Mouse (Mus musculus) lung, embryonic 14.5 days (tissue): ENCODE results near the gene Tnfrsf12a. TPM values are rescaled to one million over a fixed set of nuclear protein-coding genes. Genes with fewer than 3 reads are reported as not detected.

ENCODE experiments used
- ATAC-seq: fragments of 200-750 bp; cut with Nextera tagmentation; 2 replicates; pipeline ENCODE4 v1.8.0; 2017; ENCODE audit warnings: mild to moderate bottlenecking, moderate TSS enrichment, moderate library complexity; ENCODE audit not compliant: insufficient read depth
- DNase-seq: peaks from one replicate; pipeline ENCODE4 v3.0.0-alpha.2; 2015
- H3K27ac ChIP-seq: fragments of 300-500 bp; sonication (generic); 2 replicates; pipeline ENCODE4 v1.5.1; 2014; ENCODE audit warnings: low read depth, mild to moderate bottlenecking, moderate library complexity
- H3K27me3 ChIP-seq: fragments of 300-500 bp; sonication (generic); 2 replicates; pipeline ENCODE4 v1.6.1; 2014; ENCODE audit warnings: low read length, control low read depth; ENCODE audit not compliant: insufficient read depth
- H3K36me3 ChIP-seq: fragments of 300-500 bp; sonication (generic); 2 replicates; pipeline ENCODE4 v1.6.1; 2014; ENCODE audit warnings: control low read depth; ENCODE audit not compliant: insufficient read depth
- H3K4me1 ChIP-seq: fragments of 300-500 bp; sonication (generic); 2 replicates; pipeline ENCODE4 v1.6.1; 2014; ENCODE audit warnings: antibody characterized with exemption, control low read depth; ENCODE audit not compliant: insufficient read depth
- H3K4me2 ChIP-seq: fragments of 300-500 bp; sonication (generic); 2 replicates; pipeline ENCODE4 v1.6.1; 2014; ENCODE audit warnings: mild to moderate bottlenecking
- H3K4me3 ChIP-seq: fragments of 300-500 bp; sonication (generic); 2 replicates; pipeline ENCODE4 v1.5.1; 2014; ENCODE audit warnings: low read depth, low read length
- H3K9ac ChIP-seq: fragments of 300-500 bp; sonication (generic); 2 replicates; pipeline ENCODE4 v1.6.1; 2014
- H3K9me3 ChIP-seq: fragments of 300-500 bp; sonication (generic); 2 replicates; pipeline ENCODE4 v1.6.1; 2016; ENCODE audit warnings: low read depth, low read length, control low read depth
- CTCF ChIP-seq: IDR thresholded peaks from 2 replicates; pipeline ENCODE4 v1.5.1; 2016; ENCODE audit warnings: antibody characterized with exemption, low read depth
- WGBS: fragments of 180-500 bp; shearing (Covaris S2); extraction: QIAGEN DNeasy Blood & Tissue Kit; methylation state at CpG from one replicate; pipeline ENCODE4 v1.1.7; 2014; 5-methylcytosine and 5-hydroxymethylcytosine counted together
- polyA plus RNA-seq: library from polyadenylated mRNA; unstranded; fragments of >200 nt; fragmentation: Nextera tagmentation; extraction: Ambion mirVana; gene quantifications from 2 replicates; pipeline ENCODE4 v1.2.1, GENCODE M21; 2014

Tnfrsf12a gene
- 21.6 and 24.0 TPM in 2 replicates for polyA plus RNA-seq

GRCm38 (mm10) chr17:23677236-23677679 is at the start of gene Tnfrsf12a:
Gene Tnfrsf12a, minus strand, starts transcription at chr17:23677468.
- WGBS = under 1% methylated on average over 34 of the region's 34 CpGs
- no peak for TF ChIP-seq CTCF
- peak within 1 kb of the TSS; percentile 58 for H3K4me3 ChIP-seq
- peak within 1 kb of the TSS; percentile 82 for H3K27ac ChIP-seq
- peaks cover 40% of the 10 kb centered on the region for H3K27me3 ChIP-seq
- peak within 1 kb of the TSS; percentile 96 for H3K4me2 ChIP-seq
- DNase-seq = peak; percentile 93
- H3K36me3 ChIP-seq = 0 out of 2 replicates have a peak, but pooled peaks cover 7% of the 10 kb centered on the region
- peak; percentile 39 for ATAC-seq
- H3K4me1 ChIP-seq = peaks cover 9% of the 10 kb centered on the region; the same call in 1 of the 2 replicates
- peak within 1 kb of the TSS; percentile 64 for H3K9ac ChIP-seq
- no peaks in the 10 kb centered on the region for H3K9me3 ChIP-seq

DNA sequence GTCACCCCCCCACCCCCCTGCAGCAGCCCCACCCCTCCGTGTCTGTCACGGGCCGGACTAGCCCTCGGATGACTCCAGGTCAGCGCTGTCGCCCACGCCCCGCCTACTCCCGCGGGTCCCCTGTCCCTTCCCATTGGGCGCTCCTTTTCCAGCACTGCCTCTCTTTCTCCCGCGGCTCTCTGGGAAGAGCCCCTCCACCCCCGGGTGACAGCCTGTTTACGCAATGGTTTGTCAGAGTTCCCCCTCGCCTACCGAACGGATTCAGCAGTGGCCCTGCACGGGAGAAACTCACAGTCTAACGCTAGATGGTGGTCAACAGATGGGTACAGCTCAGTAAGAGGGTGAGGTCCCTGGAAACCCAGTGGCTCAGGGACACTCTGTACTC is 49.5 kb upstream of the Tnfrsf12a start:
- H3K9ac ChIP-seq = peak overlapping the region; percentile 74
- DNase-seq = peak; percentile 95
- WGBS = 0% methylated on average over 12 of the region's 20 CpGs
- H3K9me3 ChIP-seq = no peaks in the 10 kb centered on the region
- peak; percentile 46; the same call in 1 of the 2 replicates for TF ChIP-seq CTCF
- peak; percentile 94 for ATAC-seq
- no peaks in the 10 kb centered on the region for H3K27me3 ChIP-seq
- H3K36me3 ChIP-seq = no peaks in the 10 kb centered on the region
- H3K4me1 ChIP-seq = no peaks in the 10 kb centered on the region
- H3K4me2 ChIP-seq = peak overlapping the region; percentile 71
- H3K27ac ChIP-seq = peak overlapping the region; percentile 93
- H3K4me3 ChIP-seq = peak overlapping the region; percentile 77

GRCm38 (mm10) chr17:23725999-23726757 is 48.9 kb upstream of the Tnfrsf12a start, which contains the start of gene Pkmyt1:
Gene Pkmyt1, plus strand, starts transcription at chr17:23726336.
- DNase-seq = peak; percentile 99
- no peaks in the 10 kb centered on the region for H3K4me1 ChIP-seq
- TF ChIP-seq CTCF = no peak
- peak within 1 kb of the TSS; percentile 77 for H3K4me3 ChIP-seq
- peak; percentile 93 for ATAC-seq
- 1% methylated on average over 71 of the region's 73 CpGs for WGBS
- peak within 1 kb of the TSS; percentile 71 for H3K4me2 ChIP-seq
- no peaks in the 10 kb centered on the region for H3K9me3 ChIP-seq
- no peaks in the 10 kb centered on the region for H3K27me3 ChIP-seq
- H3K27ac ChIP-seq = peak within 1 kb of the TSS; percentile 93
- H3K9ac ChIP-seq = peak within 1 kb of the TSS; percentile 74
- H3K36me3 ChIP-seq = no peaks in the 10 kb centered on the region

DNA sequence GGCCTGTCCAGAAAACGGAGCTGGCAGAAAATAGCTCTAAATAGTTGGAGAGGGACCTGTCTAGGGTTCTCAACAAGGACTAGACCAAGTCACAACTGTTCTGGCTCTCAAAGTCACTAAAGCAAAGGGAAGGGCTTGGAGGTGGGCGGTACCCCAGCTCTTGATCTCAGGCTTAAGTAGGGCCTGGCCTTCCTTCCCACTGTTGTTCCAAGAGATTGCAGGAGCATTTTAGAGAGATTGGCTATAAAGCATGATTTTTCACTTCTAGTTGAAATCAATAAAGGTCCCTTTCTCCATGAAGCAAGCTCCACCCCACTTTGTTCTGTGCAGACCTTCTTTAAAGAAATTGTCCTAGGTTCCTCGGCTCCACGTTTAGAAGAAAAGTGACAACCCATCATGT is 48.2 kb upstream of the Tnfrsf12a start:
- Histone ChIP-seq H3K9me3 (no peaks in the 10 kb centered on the region), H3K4me2 (peak overlapping the region; percentile 71), H3K4me1 (no peaks in the 10 kb centered on the region), H3K36me3 (no peaks in the 10 kb centered on the region), H3K27me3 (no peaks in the 10 kb centered on the region), H3K4me3 (peak overlapping the region; percentile 77), H3K9ac (peak overlapping the region; percentile 60), H3K27ac (peak overlapping the region; percentile 83)
- no peak for TF ChIP-seq CTCF
- WGBS = 53% methylated on average over 4 of the region's 4 CpGs
- peak; percentile 17 for DNase-seq
- no peak for ATAC-seq

DNA sequence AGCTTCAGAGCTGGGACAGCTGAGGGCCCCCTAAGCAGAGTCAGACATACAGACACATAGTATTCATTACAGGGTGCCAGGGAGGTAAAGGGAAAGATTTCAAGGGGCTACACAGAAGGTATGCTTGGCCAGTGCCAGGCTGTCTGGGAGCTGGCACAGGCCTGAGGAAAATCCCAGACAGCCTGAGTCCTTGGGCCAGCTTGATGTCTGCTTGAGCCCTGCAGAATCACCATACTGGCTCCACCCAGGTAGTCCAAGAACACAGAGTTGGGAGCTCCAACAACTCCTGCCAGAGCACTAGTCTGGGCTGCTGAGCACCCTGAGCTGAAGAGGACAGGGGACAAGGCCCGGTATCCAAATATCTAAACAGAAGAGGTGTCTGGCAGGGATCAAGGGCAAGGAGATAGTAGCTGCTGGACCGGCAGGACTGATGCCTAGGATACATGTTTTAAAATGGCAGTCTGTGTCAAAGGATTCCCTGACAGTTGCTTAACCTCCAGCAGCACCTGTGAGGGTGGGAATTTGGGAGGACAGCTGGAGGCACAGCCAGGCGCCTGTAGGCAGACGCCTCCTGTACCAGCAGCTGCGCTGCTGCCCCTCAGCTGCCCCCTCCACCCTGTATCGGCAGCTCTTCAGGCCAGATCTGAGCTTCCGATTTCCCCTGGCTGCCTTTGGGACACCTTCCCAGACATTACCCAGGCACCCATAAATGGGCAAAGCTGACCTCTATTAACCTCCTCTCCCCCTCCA is 45.3 kb upstream of the Tnfrsf12a start, which contains the start of gene 1520401A03Rik:
Gene 1520401A03Rik (minus strand): TSS at position 408 of the 750 bp plus-strand sequence.
- WGBS = 39% methylated on average over 7 of the region's 7 CpGs
- no peak for ATAC-seq
- Histone ChIP-seq H3K9me3 (no peaks in the 10 kb centered on the region), H3K27ac (no peak within 1 kb of the TSS), H3K36me3 (no peaks in the 10 kb centered on the region), H3K4me2 (no peak within 1 kb of the TSS), H3K4me3 (no peak within 1 kb of the TSS), H3K4me1 (no peaks in the 10 kb centered on the region), H3K9ac (no peak within 1 kb of the TSS), H3K27me3 (no peaks in the 10 kb centered on the region)
- DNase-seq = no peak
- TF ChIP-seq CTCF = no peak

DNA sequence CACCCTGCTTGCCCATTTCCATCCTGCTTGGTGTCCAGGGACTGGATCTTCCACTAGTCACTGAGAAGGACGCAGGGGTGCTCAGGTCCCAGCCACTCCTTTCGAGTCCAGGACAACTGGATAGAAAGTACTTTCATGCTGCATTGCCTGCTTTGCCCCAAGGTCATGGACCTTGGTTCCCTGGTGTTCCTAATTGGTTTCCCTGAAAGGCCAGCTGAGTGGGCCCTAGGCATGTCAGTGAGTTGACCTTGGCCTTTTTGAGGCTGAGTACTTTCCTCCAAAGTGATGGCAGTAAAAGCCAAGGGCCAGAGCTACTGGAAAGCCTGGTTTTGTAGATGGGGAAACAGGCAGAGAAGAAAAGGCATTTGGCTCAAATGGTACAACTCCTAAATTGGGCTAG is 44.6 kb upstream of the Tnfrsf12a start:
- no peak for TF ChIP-seq CTCF
- H3K9ac ChIP-seq = no peak overlapping the region
- no peak overlapping the region for H3K4me2 ChIP-seq
- DNase-seq = no peak
- no peak for ATAC-seq
- no peaks in the 10 kb centered on the region for H3K27me3 ChIP-seq
- no peaks in the 10 kb centered on the region for H3K4me1 ChIP-seq
- H3K36me3 ChIP-seq = no peaks in the 10 kb centered on the region
- no peak overlapping the region for H3K4me3 ChIP-seq
- WGBS = 78% methylated on average over 2 of the region's 2 CpGs
- H3K27ac ChIP-seq = no peak overlapping the region
- H3K9me3 ChIP-seq = no peaks in the 10 kb centered on the region

- H3K9ac ChIP-seq = no peak overlapping the region
- no peaks in the 10 kb centered on the region for H3K36me3 ChIP-seq
- H3K4me2 ChIP-seq = no peak overlapping the region
- H3K9me3 ChIP-seq = no peaks in the 10 kb centered on the region
- H3K4me1 ChIP-seq = no peaks in the 10 kb centered on the region
- ATAC-seq (no peak), DNase-seq (no peak)
- no peak overlapping the region for H3K4me3 ChIP-seq
- TF ChIP-seq CTCF = no peak
- H3K27me3 ChIP-seq = no peaks in the 10 kb centered on the region
- H3K27ac ChIP-seq = no peak overlapping the region
- 25% methylated on average over 1 of the region's 1 CpGs for WGBS
Measured at GRCm38 (mm10) chr17:23719455-23719854, 42.2 kb upstream of the Tnfrsf12a start.
